ENCODE assay signal across 26 mouse cellular contexts in the genomic region with DNA sequence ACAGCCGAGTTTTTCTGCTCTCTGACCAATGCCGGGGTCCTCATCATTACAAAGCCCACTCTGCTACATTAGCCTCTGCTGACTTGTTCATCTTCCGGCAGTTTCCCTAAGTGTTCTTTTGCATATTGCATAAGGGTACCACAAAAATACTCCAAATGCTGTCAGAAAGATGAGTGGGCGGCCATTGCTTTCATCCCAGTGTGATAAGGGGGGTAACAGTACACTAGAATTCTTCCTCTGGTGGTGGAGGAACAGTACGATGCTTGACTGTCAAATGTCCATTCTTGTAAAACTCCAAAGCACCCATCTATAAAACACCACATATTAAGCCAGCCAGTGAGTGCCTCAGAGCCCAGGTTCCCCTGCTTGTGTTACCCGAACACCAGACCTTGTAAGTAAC.
A peak's percentile ranks its signal among the peaks of the same experiment; 100 is the strongest.
DNase-seq lines count a peak whose midpoint lies in the region; ATAC-seq and TF ChIP-seq lines count a peak whose summit lies in the region.
"Had no signal": no experiment of that assay in that cellular context is flagged by ENCODE, and none has a peak within 500 bp of the region (broad histone marks: within the 10 kb centered on the region; RNA-seq: fewer than 3 reads in every experiment).

No protein-coding gene starts in this region.

- ATAC-seq in forebrain, postnatal 0 days = no peak
- ATAC-seq in hindbrain, embryonic 13.5 days (ENCODE audit: low FRiP score) = no peak
- ATAC-seq: forebrain, embryonic 15.5 days; hindbrain, embryonic 16.5 days; intestine, embryonic 15.5 days; midbrain, embryonic 16.5 days had no signal

- no peak overlapping the region for H3K9ac ChIP-seq in forebrain, postnatal 0 days
- no peak overlapping the region for H3K9ac ChIP-seq in hindbrain, embryonic 13.5 days
- H3K9ac ChIP-seq: forebrain, embryonic 15.5 days; intestine, embryonic 15.5 days; kidney, embryonic 15.5 days; liver, embryonic 13.5 days; neural tube, embryonic 13.5 days had no signal

- whole genome bisulfite sequencing in forebrain, postnatal 0 days = 89% methylated on average over 6 of the region's 6 CpGs
- 90% methylated on average over 6 of the region's 6 CpGs for WGBS in hindbrain, embryonic 13.5 days

- no peak for TF ChIP-seq CTCF in forebrain, postnatal 0 days (IDR thresholded peaks at IDR 0.05; ENCODE audit: low read depth)

- H3K9me3 ChIP-seq in forebrain, postnatal 0 days (ENCODE audit: low read length) = no peaks in the 10 kb centered on the region
- H3K9me3 ChIP-seq in hindbrain, embryonic 13.5 days = no peaks in the 10 kb centered on the region
- H3K9me3 ChIP-seq: embryonic facial prominence, embryonic 10.5 days; forebrain, embryonic 15.5 days; heart, embryonic 10.5 days; intestine, embryonic 15.5 days; kidney, embryonic 15.5 days; liver, embryonic 13.5 days; neural tube, embryonic 13.5 days had no signal

- H3K4me1 ChIP-seq in forebrain, postnatal 0 days (ENCODE audit: insufficient read depth) = no peaks in the 10 kb centered on the region
- H3K4me1 ChIP-seq in hindbrain, embryonic 13.5 days (replicated peaks) = no peaks in the 10 kb centered on the region
- H3K4me1 ChIP-seq: forebrain, embryonic 15.5 days; heart, embryonic 10.5 days; intestine, embryonic 15.5 days; kidney, embryonic 15.5 days; liver, embryonic 13.5 days; neural tube, embryonic 13.5 days had no signal

- H3K36me3 ChIP-seq in forebrain, postnatal 0 days (ENCODE audit: insufficient read depth) = no peaks in the 10 kb centered on the region
- H3K36me3 ChIP-seq in hindbrain, embryonic 13.5 days = no peaks in the 10 kb centered on the region
- H3K36me3 ChIP-seq: embryonic facial prominence, embryonic 10.5 days; forebrain, embryonic 15.5 days; heart, embryonic 10.5 days; intestine, embryonic 15.5 days; kidney, embryonic 15.5 days; liver, embryonic 13.5 days; neural tube, embryonic 13.5 days had no signal

- peak; percentile 32 for DNase-seq in left cerebral cortex, adult 11 months (ENCODE audit: low spot score)
- no peak for DNase-seq in left cerebral cortex, postnatal 4 days
- peak; percentile 15 to 58 for DNase-seq in frontal cortex, postnatal 36 days (ENCODE audit: low spot score in 2 of 2)
- DNase-seq in layer of hippocampus, postnatal 36 days = peak; percentile 7 to 8
- peak; percentile 27 to 80 for DNase-seq in left cerebral cortex, postnatal 25 days (ENCODE audit: low spot score in 2 of 2)
- no peak for DNase-seq in forebrain, postnatal 0 days
- DNase-seq: adrenal gland, postnatal 25 days; cerebellum, adult 11 months; cerebellum, postnatal 10 days; gastrocnemius, adult 2 months; kidney, postnatal 36 days; liver, embryonic 13.5 days; lung, adult 2 months; lung, postnatal 36 days; retina, postnatal 1 day; thymus, postnatal 25 days had no signal

- no peak overlapping the region for H3K27ac ChIP-seq in forebrain, postnatal 0 days (ENCODE audit: low read depth, low read length)
- H3K27ac ChIP-seq in hindbrain, embryonic 13.5 days = no peak overlapping the region
- H3K27ac ChIP-seq: embryonic facial prominence, embryonic 10.5 days; forebrain, embryonic 15.5 days; heart, embryonic 10.5 days; intestine, embryonic 15.5 days; kidney, embryonic 15.5 days; liver, embryonic 13.5 days; neural tube, embryonic 13.5 days had no signal

- H3K4me3 ChIP-seq in forebrain, postnatal 0 days (ENCODE audit: low read depth, low read length) = no peak overlapping the region
- no peak overlapping the region for H3K4me3 ChIP-seq in hindbrain, embryonic 13.5 days
- H3K4me3 ChIP-seq: embryonic facial prominence, embryonic 10.5 days; forebrain, embryonic 15.5 days; gastrocnemius, adult 2 months; heart, embryonic 10.5 days; intestine, embryonic 15.5 days; kidney, embryonic 15.5 days; liver, embryonic 13.5 days; myocyte; neural tube, embryonic 13.5 days had no signal

- intact Hi-C loops in left cerebral cortex, postnatal 4 days (cut with DNase I) = no loop called here
- intact Hi-C loops in left cerebral cortex, postnatal 25 days (cut with DNase I) = loop anchor here (5.0 kb wide), 1 partner anchor 85 kb away; no protein-coding TSS in a partner anchor

- H3K4me2 ChIP-seq in forebrain, postnatal 0 days (ENCODE audit: low read depth) = no peak overlapping the region
- H3K4me2 ChIP-seq in hindbrain, embryonic 13.5 days = no peak overlapping the region
- H3K4me2 ChIP-seq: forebrain, embryonic 15.5 days; intestine, embryonic 15.5 days; kidney, embryonic 15.5 days; liver, embryonic 13.5 days; neural tube, embryonic 13.5 days had no signal

- no peaks in the 10 kb centered on the region for H3K27me3 ChIP-seq in forebrain, postnatal 0 days (ENCODE audit: insufficient read depth, low read length)
- H3K27me3 ChIP-seq in hindbrain, embryonic 13.5 days = no peaks in the 10 kb centered on the region
- H3K27me3 ChIP-seq: forebrain, embryonic 15.5 days; intestine, embryonic 15.5 days; kidney, embryonic 15.5 days; liver, embryonic 13.5 days; neural tube, embryonic 13.5 days had no signal

Comparison
In these comparisons a context has a peak if more than half of its experiments do, and no peak if none do; other contexts are left out.
1. DNase-seq: peak in left cerebral cortex, adult 11 months (single experiment), frontal cortex, postnatal 36 days (2 of 2), layer of hippocampus, postnatal 36 days (2 of 2) and left cerebral cortex, postnatal 25 days (2 of 2); none in left cerebral cortex, postnatal 4 days (single experiment) and forebrain, postnatal 0 days (single experiment).